Mouse (Mus musculus): ENCODE measurements at regions not wholly inside any gene's neighbourhood (a gene's known extent, or its start where the extent isn't known, plus 50 kb on each side); places are given as distances from the start of the nearest gene placed in this dataset.

GRCm38 (mm10) chr8:126188741-126189285 is 109.5 kb upstream of the Slc35f3 start:
- TF ChIP-seq CTCF (IDR thresholded peaks at IDR 0.05; ENCODE audit: low read depth) (no peak), EP300 (IDR thresholded peaks at IDR 0.05; ENCODE audit: low read depth) (no peak)
